Mouse (Mus musculus) CD4-positive, CD25-positive, alpha-beta regulatory T cell (primary cell): ENCODE data around the gene Thsd7b. TPM values are rescaled to one million over a fixed set of nuclear protein-coding genes. Genes with fewer than 3 reads are reported as not detected.

Source experiments
- polyA plus RNA-seq: library from polyadenylated mRNA; unstranded; fragments of 100-300 nt; shearing (Covaris generic); gene quantifications from one replicate; pipeline ENCODE4 v1.2.1, GENCODE M21; 2017

Gene Thsd7b
- 0.10 TPM for polyA plus RNA-seq

DNA sequence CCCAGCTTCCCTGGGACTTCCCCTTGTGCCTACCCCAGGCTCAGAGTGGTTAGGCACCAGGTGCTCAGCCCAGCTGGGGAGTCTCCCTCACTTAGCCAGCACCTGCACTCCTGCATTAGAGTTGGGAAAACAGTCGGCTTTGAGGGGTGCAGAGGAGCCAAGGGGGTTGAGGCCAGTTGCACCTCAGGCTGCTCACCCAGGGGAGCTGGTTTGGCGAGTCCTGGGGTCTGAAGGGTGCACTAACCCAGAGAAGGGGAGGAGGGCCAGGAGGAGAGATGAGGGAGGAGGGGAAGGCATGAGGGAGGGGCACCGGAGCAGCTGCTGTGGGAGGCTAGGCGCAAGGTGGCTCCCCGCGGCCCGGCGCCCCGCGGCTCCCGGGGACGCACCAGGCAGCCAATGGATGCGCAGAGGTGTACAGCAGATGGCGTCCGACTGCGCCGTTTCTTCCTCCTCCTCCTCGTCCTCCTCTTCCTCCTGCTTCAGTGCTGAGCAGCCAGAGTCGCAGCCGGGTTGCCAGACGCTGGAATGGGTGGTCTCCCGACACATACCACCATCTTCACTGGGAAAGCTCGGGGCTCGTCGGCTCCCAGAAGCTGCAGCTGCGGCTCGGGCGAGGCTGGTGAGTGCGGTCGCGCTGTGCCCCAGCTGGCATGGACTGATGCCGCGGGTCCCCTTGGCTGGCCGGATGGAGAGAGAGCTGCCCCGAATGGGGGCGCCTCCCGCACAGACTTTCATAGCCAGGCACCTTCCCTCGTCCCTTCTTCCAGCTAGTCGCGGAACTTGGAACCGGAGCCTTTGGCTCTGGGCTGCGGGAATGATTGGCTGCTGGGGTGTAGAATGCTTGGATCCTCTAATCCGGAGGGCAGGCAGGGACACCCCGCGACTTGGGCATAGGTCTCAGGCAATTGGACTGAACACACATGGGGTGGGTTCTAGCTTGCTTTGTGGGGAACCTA is at the start of gene Thsd7b:
Gene Thsd7b (plus strand): TSS at position 321 of the 956 bp plus-strand sequence.

